Mouse (Mus musculus): ENCODE measurements around the gene Stk10. TPM values are rescaled to one million over a fixed set of nuclear protein-coding genes. Genes with fewer than 3 reads are reported as not detected.
A peak's percentile ranks its signal among the peaks of the same experiment; 100 is the strongest.

Stk10 gene
- 82.8 and 87.0 TPM in 2 replicates for polyA plus RNA-seq (2012; rRNA removed)

DNA sequence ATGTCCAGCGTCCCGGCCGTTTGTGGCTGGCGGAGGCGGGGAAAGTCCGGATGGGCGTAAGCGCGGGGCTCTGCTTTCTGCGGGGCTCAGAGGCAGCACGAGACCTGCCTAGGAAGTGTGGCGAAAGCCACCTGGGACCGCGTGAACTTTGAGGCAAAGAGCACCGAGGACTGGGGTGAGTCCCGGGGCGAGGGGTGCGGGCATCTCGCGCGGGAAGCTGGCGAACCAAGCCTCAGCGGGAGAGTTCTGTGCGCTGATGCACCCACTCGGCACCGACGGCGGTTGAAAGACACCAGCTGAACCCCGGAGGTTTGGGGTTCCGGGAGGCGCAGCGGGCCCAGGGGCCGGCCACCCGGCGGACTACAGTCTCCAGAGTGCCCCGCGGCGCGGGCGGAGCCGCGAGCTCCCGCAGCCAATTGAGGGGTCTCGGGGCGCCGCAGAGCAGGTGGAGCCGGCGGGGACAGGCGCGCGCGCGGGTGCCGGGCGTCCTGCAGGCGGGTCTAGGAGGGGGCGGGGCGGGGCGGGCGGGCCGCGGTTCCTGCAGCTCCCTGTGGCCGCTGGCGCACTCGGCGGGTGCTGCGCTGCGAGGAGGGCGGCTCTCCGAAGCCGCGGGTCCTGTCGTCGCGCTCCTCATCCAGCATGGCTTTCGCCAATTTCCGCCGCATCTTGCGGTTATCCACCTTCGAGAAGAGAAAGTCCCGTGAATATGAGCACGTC, at the start of gene Stk10:
Gene Stk10, plus strand, starts transcription at position 541 of the 717 bp plus-strand sequence.
- Histone ChIP-seq H3K27me3 (ENCODE audit: control insufficient read depth, insufficient read depth, low read length) (no peaks in the 10 kb centered on the region), H3K36me3 (ENCODE audit: control insufficient read depth, insufficient read depth, low read length) (peaks cover 2% of the 10 kb centered on the region; the same call in 1 of the 2 replicates), H3K27ac (ENCODE audit: insufficient read depth, low read length) (peak within 1 kb of the TSS; percentile 93), H3K4me1 (ENCODE audit: control insufficient read depth, insufficient read depth, insufficient read length) (peaks cover 9% of the 10 kb centered on the region; the same call in 1 of the 2 replicates), H3K4me3 (ENCODE audit: extremely low read depth, insufficient read depth, insufficient read length) (peak within 1 kb of the TSS; percentile 86)
- peak; percentile 98 for TF ChIP-seq POLR2A (IDR thresholded peaks at IDR 0.05; ENCODE audit: low read depth, low read length)
- TF ChIP-seq CTCF (IDR thresholded peaks at IDR 0.05; ENCODE audit: extremely low read depth, insufficient read depth, insufficient read length, insufficient replicate concordance) = no peak
- WGBS = 1% methylated on average over 61 of the region's 82 CpGs
- DNase-seq (ENCODE audit: low read depth in 1 of 2, low spot score in 2 of 2) = peak; percentile 78 to 94

DNA sequence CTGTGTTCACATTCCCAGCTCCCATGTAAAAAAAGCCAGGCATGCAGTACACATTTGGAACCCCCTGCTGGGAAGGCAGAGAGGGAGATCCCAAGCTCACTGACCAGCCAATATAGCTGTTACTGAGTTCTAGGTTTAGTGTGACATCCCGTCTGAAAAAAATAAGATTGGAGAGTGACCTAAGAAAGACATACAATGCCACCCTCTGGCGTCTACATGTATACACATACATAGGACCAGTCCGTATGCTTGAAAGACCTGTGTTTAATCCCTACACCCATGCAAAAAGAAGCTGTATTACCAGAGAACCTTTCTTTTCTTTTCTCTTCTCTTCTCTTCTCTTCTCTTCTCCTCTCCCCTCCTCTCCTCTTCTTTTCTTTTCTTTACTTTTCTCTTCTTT, 47.8 kb upstream of the Stk10 start:
- Histone ChIP-seq H3K4me1 (ENCODE audit: control insufficient read depth, insufficient read depth, insufficient read length) (peaks cover 8% of the 10 kb centered on the region), H3K27me3 (ENCODE audit: control insufficient read depth, insufficient read depth, low read length) (no peaks in the 10 kb centered on the region), H3K27ac (ENCODE audit: insufficient read depth, low read length) (no peak overlapping the region), H3K4me3 (ENCODE audit: extremely low read depth, insufficient read depth, insufficient read length) (no peak overlapping the region), H3K36me3 (ENCODE audit: control insufficient read depth, insufficient read depth, low read length) (no peaks in the 10 kb centered on the region)
- 65% methylated on average over 3 of the region's 3 CpGs for WGBS
- no peak for DNase-seq (ENCODE audit: low read depth in 1 of 2, low spot score in 2 of 2)
- TF ChIP-seq CTCF (IDR thresholded peaks at IDR 0.05; ENCODE audit: extremely low read depth, insufficient read depth, insufficient read length, insufficient replicate concordance) = no peak
- TF ChIP-seq POLR2A (IDR thresholded peaks at IDR 0.05; ENCODE audit: low read depth, low read length) = no peak

DNA sequence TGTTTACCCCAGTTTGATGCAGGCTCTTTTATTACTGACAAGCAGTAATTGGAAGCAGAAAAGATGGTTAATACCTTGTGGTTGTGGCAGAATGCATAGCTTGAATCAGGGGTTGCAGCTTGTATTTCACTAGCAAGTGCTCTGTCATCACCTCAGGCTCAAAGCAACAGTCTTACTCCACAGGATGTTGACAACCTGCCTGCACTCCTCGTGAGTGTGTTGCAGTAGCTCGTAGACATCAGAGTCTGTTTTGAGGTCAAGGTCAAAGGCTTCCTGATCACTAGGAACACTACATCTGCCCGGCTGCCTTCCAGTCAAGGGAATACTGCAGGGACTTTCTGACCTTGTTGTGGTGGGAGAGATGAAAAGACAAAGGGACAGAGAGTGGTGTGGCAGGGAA, 46.5 kb upstream of the Stk10 start:
- Histone ChIP-seq H3K27me3 (ENCODE audit: control insufficient read depth, insufficient read depth, low read length) (no peaks in the 10 kb centered on the region), H3K36me3 (ENCODE audit: control insufficient read depth, insufficient read depth, low read length) (no peaks in the 10 kb centered on the region), H3K27ac (ENCODE audit: insufficient read depth, low read length) (no peak overlapping the region), H3K4me1 (ENCODE audit: control insufficient read depth, insufficient read depth, insufficient read length) (peaks cover 8% of the 10 kb centered on the region), H3K4me3 (ENCODE audit: extremely low read depth, insufficient read depth, insufficient read length) (no peak overlapping the region)
- TF ChIP-seq POLR2A (IDR thresholded peaks at IDR 0.05; ENCODE audit: low read depth, low read length) = no peak
- no peak for TF ChIP-seq CTCF (IDR thresholded peaks at IDR 0.05; ENCODE audit: extremely low read depth, insufficient read depth, insufficient read length, insufficient replicate concordance)
- 56% methylated on average over 3 of the region's 3 CpGs for WGBS
- DNase-seq (ENCODE audit: low read depth in 1 of 2, low spot score in 2 of 2) = no peak

DNA sequence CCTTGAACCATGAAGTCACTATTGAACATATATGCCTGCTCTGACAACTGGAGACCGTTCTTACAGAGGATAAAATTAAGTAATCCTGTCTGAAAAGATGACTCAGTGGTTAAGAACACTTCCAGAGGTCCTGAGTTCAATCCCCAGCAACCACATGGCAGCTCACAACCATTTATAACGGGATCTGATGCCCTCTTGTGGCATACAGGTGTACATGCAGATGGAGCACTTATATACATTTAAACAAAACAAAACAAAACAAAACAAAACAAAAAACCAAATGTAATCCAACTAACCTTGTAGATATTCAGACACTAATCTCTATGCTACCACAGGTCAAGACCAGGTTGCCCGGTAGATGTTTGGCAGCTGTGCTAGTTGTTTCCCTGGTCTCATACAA, 45.6 kb upstream of the Stk10 start:
- peaks cover 8% of the 10 kb centered on the region for H3K4me1 ChIP-seq (ENCODE audit: control insufficient read depth, insufficient read depth, insufficient read length)
- TF ChIP-seq CTCF (IDR thresholded peaks at IDR 0.05; ENCODE audit: extremely low read depth, insufficient read depth, insufficient read length, insufficient replicate concordance) = no peak
- no peak for TF ChIP-seq POLR2A (IDR thresholded peaks at IDR 0.05; ENCODE audit: low read depth, low read length)
- 89% methylated on average over 3 of the region's 3 CpGs for WGBS
- no peaks in the 10 kb centered on the region for H3K36me3 ChIP-seq (ENCODE audit: control insufficient read depth, insufficient read depth, low read length)
- no peak for DNase-seq (ENCODE audit: low read depth in 1 of 2, low spot score in 2 of 2)
- no peaks in the 10 kb centered on the region for H3K27me3 ChIP-seq (ENCODE audit: control insufficient read depth, insufficient read depth, low read length)
- no peak overlapping the region for H3K4me3 ChIP-seq (ENCODE audit: extremely low read depth, insufficient read depth, insufficient read length)
- H3K27ac ChIP-seq (ENCODE audit: insufficient read depth, low read length) = no peak overlapping the region

DNA sequence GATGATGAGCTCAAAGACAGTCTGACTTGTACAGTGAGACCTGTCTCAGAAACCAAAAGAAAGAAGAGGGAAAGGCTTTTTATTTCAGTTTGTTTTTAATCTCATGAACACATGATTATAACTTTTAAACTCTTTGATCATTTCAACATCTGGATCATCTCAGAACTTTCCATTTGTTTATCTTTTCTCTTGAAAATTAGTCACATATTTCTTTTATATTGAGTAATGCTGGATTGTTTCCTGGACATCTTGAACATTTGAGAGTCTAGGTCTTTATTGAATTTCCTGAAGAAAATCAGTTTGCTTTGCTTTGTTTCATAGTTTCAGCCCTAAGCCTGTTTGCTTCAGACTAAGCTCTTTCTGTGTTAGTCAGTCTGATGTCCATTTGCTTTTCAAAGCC, 44.8 kb upstream of the Stk10 start:
- no peak for DNase-seq (ENCODE audit: low read depth in 1 of 2, low spot score in 2 of 2)
- H3K4me1 ChIP-seq (ENCODE audit: control insufficient read depth, insufficient read depth, insufficient read length) = peaks cover 8% of the 10 kb centered on the region
- TF ChIP-seq CTCF (IDR thresholded peaks at IDR 0.05; ENCODE audit: extremely low read depth, insufficient read depth, insufficient read length, insufficient replicate concordance) (no peak), POLR2A (IDR thresholded peaks at IDR 0.05; ENCODE audit: low read depth, low read length) (no peak)
- no peaks in the 10 kb centered on the region for H3K36me3 ChIP-seq (ENCODE audit: control insufficient read depth, insufficient read depth, low read length)
- H3K27me3 ChIP-seq (ENCODE audit: control insufficient read depth, insufficient read depth, low read length) = no peaks in the 10 kb centered on the region
- H3K4me3 ChIP-seq (ENCODE audit: extremely low read depth, insufficient read depth, insufficient read length) = no peak overlapping the region
- peak overlapping the region; percentile 60; the same call in 1 of the 2 replicates for H3K27ac ChIP-seq (ENCODE audit: insufficient read depth, low read length)

DNA sequence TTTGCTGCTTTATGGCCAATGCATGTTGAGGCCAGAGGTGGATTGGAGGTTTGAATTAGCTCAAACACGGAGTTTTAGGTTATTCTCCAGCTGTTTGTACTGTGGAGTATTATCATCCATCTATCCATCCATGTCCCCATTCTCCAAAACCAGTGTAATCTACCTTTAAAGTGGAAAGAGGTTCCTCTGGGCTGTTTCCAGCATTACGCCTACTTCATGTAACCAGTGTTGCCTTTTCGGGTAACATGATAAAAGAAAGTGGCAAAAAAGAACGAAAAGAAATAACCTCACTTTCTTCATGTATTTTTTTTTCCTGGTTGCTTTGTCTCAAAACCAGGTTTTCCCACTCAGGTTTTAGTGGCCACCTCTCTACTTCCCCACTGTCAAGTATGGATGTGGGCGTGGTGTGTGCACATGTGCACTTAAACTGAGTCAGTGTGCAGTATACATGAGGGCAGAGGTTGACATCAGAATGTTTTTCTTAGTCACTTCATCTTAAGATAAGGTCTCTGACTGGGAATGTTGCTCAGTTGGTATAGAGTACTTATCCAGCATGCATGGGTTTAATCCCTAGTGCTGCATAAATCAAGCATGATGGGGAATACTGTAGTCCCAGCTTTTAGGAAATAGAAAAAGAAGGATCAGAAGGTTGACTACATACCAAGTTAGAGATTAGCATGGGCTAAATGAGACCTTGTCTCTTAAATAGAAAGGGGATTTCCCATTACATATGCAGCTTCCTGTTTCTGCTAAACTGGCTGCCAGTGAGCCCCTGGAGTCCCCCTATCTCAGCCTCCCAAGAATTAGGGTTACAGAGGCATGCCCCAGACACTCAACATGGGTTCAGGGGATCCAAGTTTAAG, 44.1 kb upstream of the Stk10 start:
- H3K27ac ChIP-seq (ENCODE audit: insufficient read depth, low read length) = peak overlapping the region; percentile 60; the same call in 1 of the 2 replicates
- TF ChIP-seq CTCF (IDR thresholded peaks at IDR 0.05; ENCODE audit: extremely low read depth, insufficient read depth, insufficient read length, insufficient replicate concordance) = no peak
- no peak for TF ChIP-seq POLR2A (IDR thresholded peaks at IDR 0.05; ENCODE audit: low read depth, low read length)
- 38% methylated on average over 5 of the region's 5 CpGs for WGBS
- H3K27me3 ChIP-seq (ENCODE audit: control insufficient read depth, insufficient read depth, low read length) = no peaks in the 10 kb centered on the region
- DNase-seq (ENCODE audit: low read depth in 1 of 2, low spot score in 2 of 2) = peak; percentile 22 to 49
- H3K36me3 ChIP-seq (ENCODE audit: control insufficient read depth, insufficient read depth, low read length) = no peaks in the 10 kb centered on the region
- H3K4me3 ChIP-seq (ENCODE audit: extremely low read depth, insufficient read depth, insufficient read length) = no peak overlapping the region
- H3K4me1 ChIP-seq (ENCODE audit: control insufficient read depth, insufficient read depth, insufficient read length) = peaks cover 8% of the 10 kb centered on the region
